In genomic region chr7:144640817-144641216, GRCm38 (mm10) we compare ENCODE assay signal across 27 mouse cellular contexts. TPM values are rescaled to one million over a fixed set of nuclear protein-coding genes. Genes with fewer than 3 reads are reported as not detected.
DNase-seq lines count a peak whose midpoint lies in the region; ATAC-seq and TF ChIP-seq lines count a peak whose summit lies in the region.
"Had no signal": no experiment of that assay in that cellular context is flagged by ENCODE, and none has a peak within 500 bp of the region (broad histone marks: within the 10 kb centered on the region; RNA-seq: fewer than 3 reads in every experiment).

No protein-coding gene starts in this region.

- TF ChIP-seq CTCF in brain, embryonic 14.5 days (IDR thresholded peaks at IDR 0.05; ENCODE audit: borderline replicate concordance, extremely low read depth, insufficient read depth, insufficient read length) = no peak
- no peak for TF ChIP-seq CTCF in lung, adult 2 months (IDR thresholded peaks at IDR 0.05; ENCODE audit: insufficient read depth, low read length)

- peaks cover 18% of the 10 kb centered on the region for H3K27me3 ChIP-seq in hindbrain, embryonic 13.5 days
- H3K27me3 ChIP-seq in hindbrain, embryonic 12.5 days = peaks cover 8% of the 10 kb centered on the region
- no peaks in the 10 kb centered on the region for H3K27me3 ChIP-seq in midbrain, embryonic 16.5 days (ENCODE audit: control insufficient read depth, insufficient read depth, low read depth, low read length)
- H3K27me3 ChIP-seq: kidney, embryonic 15.5 days; limb, embryonic 13.5 days had no signal

- no peak for TF ChIP-seq POLR2A in brain, embryonic 14.5 days (IDR thresholded peaks at IDR 0.05; ENCODE audit: borderline replicate concordance, extremely low read depth, insufficient read depth, insufficient read length, poor library complexity, severe bottlenecking)
- no peak for TF ChIP-seq POLR2A in lung, adult 2 months (IDR thresholded peaks at IDR 0.05; ENCODE audit: borderline replicate concordance, extremely low read depth, low read depth, low read length)

- peak; percentile 13 for DNase-seq in brain, adult 2 months (ENCODE audit: low read depth, low spot score)
- DNase-seq in brain, embryonic 14.5 days (ENCODE audit: low read depth) = peak; percentile 64
- DNase-seq in gastrocnemius, adult 18-20 months (ENCODE audit: low spot score) = no peak
- no peak for DNase-seq in lung, adult 2 months
- DNase-seq: adrenal gland, postnatal 25 days; B cell, adult 2 months; cerebellum, adult 8-10 months; cerebellum, postnatal 36 days; gastrocnemius, adult 2 months; gastrocnemius, postnatal 36 days; heart, adult 18-20 months; heart, postnatal 36 days; kidney, adult 18-20 months; kidney, postnatal 36 days; lung, postnatal 36 days; right cerebral cortex, adult 18-20 months; spleen, adult 18-20 months; thymus, postnatal 14 days had no signal

- no peaks in the 10 kb centered on the region for H3K9me3 ChIP-seq in hindbrain, embryonic 13.5 days
- H3K9me3 ChIP-seq in hindbrain, embryonic 12.5 days (replicated peaks) = no peaks in the 10 kb centered on the region
- no peaks in the 10 kb centered on the region for H3K9me3 ChIP-seq in midbrain, embryonic 16.5 days (replicated peaks; ENCODE audit: control insufficient read depth, low read length, poor library complexity, severe bottlenecking)
- H3K9me3 ChIP-seq: kidney, embryonic 15.5 days; limb, embryonic 13.5 days had no signal

- no peak overlapping the region for H3K4me2 ChIP-seq in hindbrain, embryonic 13.5 days
- H3K4me2 ChIP-seq in hindbrain, embryonic 12.5 days (replicated peaks) = no peak overlapping the region
- no peak overlapping the region for H3K4me2 ChIP-seq in midbrain, embryonic 16.5 days (ENCODE audit: low read length)
- H3K4me2 ChIP-seq: heart, embryonic 11.5 days; kidney, embryonic 15.5 days; limb, embryonic 13.5 days; liver, embryonic 11.5 days had no signal

- no peaks in the 10 kb centered on the region for H3K36me3 ChIP-seq in hindbrain, embryonic 13.5 days
- no peaks in the 10 kb centered on the region for H3K36me3 ChIP-seq in hindbrain, embryonic 12.5 days
- no peaks in the 10 kb centered on the region for H3K36me3 ChIP-seq in midbrain, embryonic 16.5 days (ENCODE audit: control insufficient read depth, insufficient read depth, low read length)
- H3K36me3 ChIP-seq: limb, embryonic 13.5 days had no signal

- WGBS in hindbrain, embryonic 13.5 days = 55% methylated on average over 1 of the region's 1 CpGs
- 68% methylated on average over 1 of the region's 1 CpGs for WGBS in hindbrain, embryonic 12.5 days
- 57% methylated on average over 1 of the region's 1 CpGs for WGBS in midbrain, embryonic 16.5 days
- 69% methylated on average over 1 of the region's 1 CpGs for WGBS in lung, adult 2 months

- no peak for ATAC-seq in hindbrain, embryonic 13.5 days (ENCODE audit: low FRiP score)
- ATAC-seq in hindbrain, embryonic 12.5 days (ENCODE audit: low FRiP score) = no peak
- no peak for ATAC-seq in midbrain, embryonic 16.5 days
- ATAC-seq: inflammation-experienced regulatory T-cells, adult 6 months had no signal

- H3K4me1 ChIP-seq in hindbrain, embryonic 13.5 days (replicated peaks) = peaks cover 14% of the 10 kb centered on the region
- peaks cover 12% of the 10 kb centered on the region for H3K4me1 ChIP-seq in hindbrain, embryonic 12.5 days
- 0 out of 2 replicates have a peak, but pooled peaks cover 2% of the 10 kb centered on the region for H3K4me1 ChIP-seq in midbrain, embryonic 16.5 days (ENCODE audit: control insufficient read depth, insufficient read depth, low read length)
- no peaks in the 10 kb centered on the region for H3K4me1 ChIP-seq in lung, adult 2 months (ENCODE audit: control insufficient read depth, insufficient read depth, low read length)
- H3K4me1 ChIP-seq: limb, embryonic 13.5 days had no signal

- no peak overlapping the region for H3K4me3 ChIP-seq in hindbrain, embryonic 13.5 days
- H3K4me3 ChIP-seq in hindbrain, embryonic 12.5 days = no peak overlapping the region
- H3K4me3 ChIP-seq in midbrain, embryonic 16.5 days (ENCODE audit: low read depth, low read length) = no peak overlapping the region
- no peak overlapping the region for H3K4me3 ChIP-seq in lung, adult 2 months (replicated peaks; ENCODE audit: extremely low read depth, low read depth, low read length)
- H3K4me3 ChIP-seq: gastrocnemius, adult 2 months; kidney, embryonic 15.5 days; layer of hippocampus, adult 2 months; limb, embryonic 13.5 days had no signal

- H3K27ac ChIP-seq in hindbrain, embryonic 13.5 days = peak overlapping the region; percentile 70
- H3K27ac ChIP-seq in hindbrain, embryonic 12.5 days = no peak overlapping the region
- peak overlapping the region; percentile 56 for H3K27ac ChIP-seq in midbrain, embryonic 16.5 days (ENCODE audit: low read length)
- H3K27ac ChIP-seq: gastrocnemius, adult 2 months; kidney, embryonic 15.5 days; layer of hippocampus, adult 2 months; limb, embryonic 13.5 days had no signal

- H3K9ac ChIP-seq in hindbrain, embryonic 13.5 days = no peak overlapping the region
- no peak overlapping the region for H3K9ac ChIP-seq in hindbrain, embryonic 12.5 days
- no peak overlapping the region for H3K9ac ChIP-seq in midbrain, embryonic 16.5 days (ENCODE audit: low read depth, low read length)
- H3K9ac ChIP-seq: kidney, embryonic 15.5 days; limb, embryonic 13.5 days had no signal

RNA-seq across cellular contexts. Expression of gene Fadd, which starts 58.6 kb away (rescaled TPM):
- 5.1 and 5.4 TPM in 2 replicates for polyA plus RNA-seq in hindbrain, embryonic 13.5 days (2015; fragmentation: Nextera tagmentation; extraction: Ambion mirVana)
- polyA plus RNA-seq in hindbrain, embryonic 12.5 days (2016; fragmentation: Nextera tagmentation; extraction: Ambion mirVana) = 7.4 and 7.7 TPM in 2 replicates
- polyA plus RNA-seq in brain, embryonic 14.5 days (2012; rRNA removed) = 5.9 and 7.1 TPM in 2 replicates
- polyA plus RNA-seq in midbrain, embryonic 16.5 days (2015; fragmentation: Nextera tagmentation; extraction: Ambion mirVana) = 4.0 and 4.5 TPM in 2 replicates
- total RNA-seq in gastrocnemius, adult 18-20 months (2021) = 1 to 10 TPM; 2.1 to 2.3 TPM
- 9.2 and 11.6 TPM in 2 replicates for polyA plus RNA-seq in lung, adult 2 months (2012; rRNA removed)

Comparison
In these comparisons a context has a peak if more than half of its experiments do, and no peak if none do; other contexts are left out.
1. DNase-seq: peak in brain, adult 2 months (single experiment) and brain, embryonic 14.5 days (single experiment); none in gastrocnemius, adult 18-20 months (single experiment) and lung, adult 2 months (single experiment).